Mouse (Mus musculus) liver, embryonic 14.5 days (tissue): Measurements from ENCODE around the gene Klhl3. TPM values are rescaled to one million over a fixed set of nuclear protein-coding genes. Genes with fewer than 3 reads are reported as not detected.

Experiments
- ATAC-seq: fragments of 200-750 bp; cut with Nextera tagmentation; 2 replicates; pipeline ENCODE4 v1.8.0; 2017; ENCODE audit warnings: moderate number of reproducible peaks, mild to moderate bottlenecking, moderate library complexity; ENCODE audit not compliant: insufficient read depth
- DNase-seq, 3 experiments: peaks; one replicate each; pipeline ENCODE4 v3.0.0-alpha.2; 2012 to 2013; ENCODE audit warnings: low read depth in 3 of 3, low spot score in 3 of 3
- H3K27ac ChIP-seq: fragments of 300-500 bp; sonication (generic); 2 replicates; pipeline ENCODE4 v1.5.1; 2014; ENCODE audit warnings: moderate library complexity, mild to moderate bottlenecking, control low read depth, inconsistent platforms
- H3K27me3 ChIP-seq: fragments of 300-500 bp; sonication (generic); 2 replicates; pipeline ENCODE4 v1.6.1; 2014; ENCODE audit warnings: mild to moderate bottlenecking, low read length, moderate library complexity; ENCODE audit not compliant: control insufficient read depth, insufficient read depth
- H3K36me3 ChIP-seq: fragments of 300-500 bp; sonication (generic); replicated peaks from 2 replicates; pipeline ENCODE4 v1.6.1; 2014; ENCODE audit warnings: low read depth; ENCODE audit not compliant: control insufficient read depth, insufficient read depth
- H3K4me1 ChIP-seq, 2 experiments: fragments of 200-500 bp in 1 of 2; fragments of 300-500 bp in 1 of 2; sonication (generic) in 1 of 2; replicated peaks; 2 replicates each; pipeline ENCODE4 v1.6.1; 2012 to 2014; ENCODE audit warnings: antibody characterized with exemption in 1 of 2, inconsistent platforms in 1 of 2, low read length in 1 of 2; ENCODE audit not compliant: control insufficient read depth in 2 of 2, insufficient read depth in 2 of 2
- H3K4me2 ChIP-seq: fragments of 300-500 bp; sonication (generic); 2 replicates; pipeline ENCODE4 v1.6.1; 2014; ENCODE audit warnings: low read depth, mild to moderate bottlenecking, control low read depth, moderate library complexity
- H3K4me3 ChIP-seq, 2 experiments: fragments of 200-500 bp in 1 of 2; fragments of 300-500 bp in 1 of 2; sonication (generic) in 1 of 2; 2 replicates each; pipeline ENCODE4 v1.5.1; 2012 to 2014; ENCODE audit warnings: low read depth in 2 of 2, low read length in 2 of 2, mild to moderate bottlenecking in 2 of 2, control low read depth in 1 of 2, inconsistent platforms in 1 of 2, moderate library complexity in 1 of 2; ENCODE audit not compliant: insufficient read depth in 1 of 2
- H3K9ac ChIP-seq: fragments of 300-500 bp; sonication (generic); replicated peaks from 2 replicates; pipeline ENCODE4 v1.6.1; 2014; ENCODE audit warnings: mild to moderate bottlenecking, control low read depth, moderate library complexity
- H3K9me3 ChIP-seq: fragments of 300-500 bp; sonication (generic); 2 replicates; pipeline ENCODE4 v1.6.1; 2016; ENCODE audit warnings: low read length, mixed read lengths; ENCODE audit not compliant: control insufficient read depth
- CTCF ChIP-seq: IDR thresholded peaks from 2 replicates; pipeline ENCODE4 v1.5.1; 2016; ENCODE audit warnings: antibody characterized with exemption, low read depth, control low read depth
- EP300 ChIP-seq: IDR thresholded peaks from 2 replicates; pipeline ENCODE4 v1.6.1; 2016; ENCODE audit warnings: antibody characterized with exemption, low read depth
- WGBS: fragments of 180-500 bp; shearing (Covaris S2); extraction: QIAGEN DNeasy Blood & Tissue Kit; methylation state at CpG from one replicate; pipeline ENCODE4 v1.1.7; 2014; ENCODE audit not compliant: insufficient replicate concordance; 5-methylcytosine and 5-hydroxymethylcytosine counted together
- polyA plus RNA-seq, 2 experiments: library from polyadenylated mRNA; depleted of rRNA in 1 of 2; stranded (reverse) in 1 of 2; unstranded in 1 of 2; fragments of >200 nt; fragmentation: Nextera tagmentation in 1 of 2; extraction: Ambion mirVana in 1 of 2; gene quantifications; 2 replicates each; pipeline versions ENCODE4 v1.2.1 to v1.2.3; 2012 to 2014

Klhl3 gene
- polyA plus RNA-seq, 2 experiments: 0.42 to 0.51 TPM

GRCm38 (mm10) chr13:58023726-58024453 is 89.5 kb downstream of the Klhl3 start:
- DNase-seq (no peak), ATAC-seq (no peak)
- H3K4me3 ChIP-seq: no peak overlapping the region
- H3K4me2 ChIP-seq: no peak overlapping the region
- H3K9ac ChIP-seq: no peak overlapping the region
- no peak overlapping the region for H3K27ac ChIP-seq
- no peak for TF ChIP-seq EP300
- no peak for TF ChIP-seq CTCF
- H3K36me3 ChIP-seq: no peaks in the 10 kb centered on the region
- H3K4me1 ChIP-seq: no peaks in the 10 kb centered on the region
- H3K27me3 ChIP-seq: no peaks in the 10 kb centered on the region
- no peaks in the 10 kb centered on the region for H3K9me3 ChIP-seq
- 58% methylated on average over 8 of the region's 8 CpGs for WGBS

- H3K36me3 ChIP-seq: no peaks in the 10 kb centered on the region
- 68% methylated on average over 9 of the region's 9 CpGs for WGBS
- H3K4me2 ChIP-seq: no peak overlapping the region
- H3K4me3 ChIP-seq: no peak overlapping the region
- no peaks in the 10 kb centered on the region for H3K27me3 ChIP-seq
- no peaks in the 10 kb centered on the region for H3K9me3 ChIP-seq
- no peaks in the 10 kb centered on the region for H3K4me1 ChIP-seq
- no peak for TF ChIP-seq EP300
- TF ChIP-seq CTCF: no peak
- no peak for DNase-seq
- no peak overlapping the region for H3K27ac ChIP-seq
- no peak for ATAC-seq
- no peak overlapping the region for H3K9ac ChIP-seq
Measured at GRCm38 (mm10) chr13:58023001-58023560, 90.3 kb downstream of the Klhl3 start.

GRCm38 (mm10) chr13:58020428-58020827 is 93.0 kb downstream of the Klhl3 start:
- no peak for TF ChIP-seq EP300
- peak; percentile 13; the same call in 1 of the 2 replicates for TF ChIP-seq CTCF
- 17% methylated on average over 10 of the region's 10 CpGs for WGBS
- no peak overlapping the region for H3K27ac ChIP-seq
- H3K4me1 ChIP-seq: no peaks in the 10 kb centered on the region
- DNase-seq (no peak), ATAC-seq (no peak)
- H3K4me3 ChIP-seq: no peak overlapping the region
- H3K27me3 ChIP-seq: no peaks in the 10 kb centered on the region
- no peak overlapping the region for H3K9ac ChIP-seq
- H3K9me3 ChIP-seq: no peaks in the 10 kb centered on the region
- no peaks in the 10 kb centered on the region for H3K36me3 ChIP-seq
- no peak overlapping the region for H3K4me2 ChIP-seq

- H3K27ac ChIP-seq: no peak overlapping the region
- WGBS: 63% methylated on average over 6 of the region's 6 CpGs
- DNase-seq (no peak), ATAC-seq (no peak)
- H3K4me2 ChIP-seq: no peak overlapping the region
- H3K9ac ChIP-seq: no peak overlapping the region
- no peaks in the 10 kb centered on the region for H3K36me3 ChIP-seq
- no peak overlapping the region for H3K4me3 ChIP-seq
- H3K27me3 ChIP-seq: no peaks in the 10 kb centered on the region
- H3K4me1 ChIP-seq: no peaks in the 10 kb centered on the region
- no peaks in the 10 kb centered on the region for H3K9me3 ChIP-seq
- TF ChIP-seq CTCF: no peak
- no peak for TF ChIP-seq EP300
Measured at GRCm38 (mm10) chr13:58017298-58017697, 96.1 kb downstream of the Klhl3 start.

GRCm38 (mm10) chr13:58012067-58012925 is 101.1 kb downstream of the Klhl3 start:
- no peak for ATAC-seq
- no peak overlapping the region for H3K4me3 ChIP-seq
- no peaks in the 10 kb centered on the region for H3K9me3 ChIP-seq
- no peak overlapping the region for H3K9ac ChIP-seq
- no peaks in the 10 kb centered on the region for H3K36me3 ChIP-seq
- TF ChIP-seq CTCF (peak; percentile 67), EP300 (no peak)
- no peak for DNase-seq
- no peak overlapping the region for H3K4me2 ChIP-seq
- 49% methylated on average over 14 of the region's 14 CpGs for WGBS
- H3K27ac ChIP-seq: no peak overlapping the region
- H3K4me1 ChIP-seq: 0 out of 4 replicates have a peak, but pooled peaks cover 0 to 1% of the 10 kb centered on the region in 2 experiments
- no peaks in the 10 kb centered on the region for H3K27me3 ChIP-seq
